Mouse (Mus musculus) lung, adult 2 months (tissue): ENCODE data around the gene Flii. TPM values are rescaled to one million over a fixed set of nuclear protein-coding genes. Genes with fewer than 3 reads are reported as not detected.
A peak's percentile ranks its signal among the peaks of the same experiment; 100 is the strongest.

Source experiments
- DNase-seq: peaks from one replicate; pipeline ENCODE4 v3.0.0; 2022
- H3K4me1 ChIP-seq: fragments of 200-500 bp; 2 replicates; pipeline ENCODE4 v1.6.1; 2011; ENCODE audit warnings: low read length; ENCODE audit not compliant: control insufficient read depth, insufficient read depth
- H3K4me3 ChIP-seq: fragments of 200-500 bp; replicated peaks from 2 replicates; pipeline ENCODE3; 2011; ENCODE audit warnings: low read depth, mild to moderate bottlenecking, control low read depth, low read length; ENCODE audit errors: extremely low read depth
- CTCF ChIP-seq: fragments of 200-500 bp; IDR thresholded peaks from 2 replicates; pipeline ENCODE4 v1.5.1; 2011; ENCODE audit warnings: mild to moderate bottlenecking, low read length, control low read depth; ENCODE audit not compliant: insufficient read depth
- POLR2A ChIP-seq: fragments of 200-500 bp; IDR thresholded peaks from 2 replicates; pipeline ENCODE4 v1.6.1; 2011; ENCODE audit warnings: low read depth, mild to moderate bottlenecking, control low read depth, low read length, borderline replicate concordance; ENCODE audit errors: extremely low read depth
- WGBS: fragments of 180-500 bp; shearing (Covaris S2); methylation state at CpG from one replicate; pipeline ENCODE4 v1.1.7; 2018; 5-methylcytosine and 5-hydroxymethylcytosine counted together
- polyA plus RNA-seq: library from polyadenylated mRNA; depleted of rRNA; stranded (reverse); fragments of >200 nt; gene quantifications from 2 replicates; pipeline ENCODE4 v1.2.3, GENCODE M21; 2012; rRNA removed

Gene Flii
- polyA plus RNA-seq, 1 experiment = 236 TPM

- DNase-seq = peak; percentile 3
- TF ChIP-seq CTCF = peak; percentile 41; the same call in 1 of the 2 replicates
- no peak for TF ChIP-seq POLR2A
- Histone ChIP-seq H3K4me3 (no peak overlapping the region), H3K4me1 (peaks cover 16% of the 10 kb centered on the region)
- 45% methylated on average over 2 of the region's 2 CpGs for WGBS
These were observed 29.5 kb downstream of the Flii start for GRCm38 (mm10) chr11:60697561-60697960.

- 66% methylated on average over 1 of the region's 1 CpGs for WGBS
These were observed 30.9 kb downstream of the Flii start for GRCm38 (mm10) chr11:60696165-60696564.

More at GRCm38 (mm10) chr11:60696165-60696564, 30.9 kb downstream of the Flii start:
- no peak for DNase-seq
- H3K4me3 ChIP-seq = no peak overlapping the region
- no peak for TF ChIP-seq CTCF
- no peak for TF ChIP-seq POLR2A
- peaks cover 12% of the 10 kb centered on the region for H3K4me1 ChIP-seq

Other genes starting within 250 kb of the Flii start
- gene Alkbh5, start 190.9 kb downstream of the Flii start, polyA plus RNA-seq = 28.0 and 28.3 TPM in 2 replicates
- 61.6 and 68.2 TPM in 2 replicates for gene Llgl1, start 27.5 kb downstream of the Flii start, polyA plus RNA-seq
- 22.3 and 25.4 TPM in 2 replicates for gene Mief2, start 1.1 kb upstream of the Flii start, polyA plus RNA-seq
- 6.1 and 6.9 TPM in 2 replicates for gene Top3a, start 50.1 kb upstream of the Flii start, polyA plus RNA-seq
- 9.4 and 11.5 TPM in 2 replicates for gene Smcr8, start 50.3 kb upstream of the Flii start, polyA plus RNA-seq
- 8.1 and 10.6 TPM in 2 replicates for gene Shmt1, start 84.5 kb upstream of the Flii start, polyA plus RNA-seq
- 10.8 and 14.3 TPM in 2 replicates for gene Dhrs7b, start 103.4 kb upstream of the Flii start, polyA plus RNA-seq
- gene Tmem11, start 152.0 kb upstream of the Flii start, polyA plus RNA-seq = 46.6 and 63.4 TPM in 2 replicates
- gene Natd1, start 187.5 kb upstream of the Flii start, polyA plus RNA-seq = 29.2 and 34.4 TPM in 2 replicates
- gene Map2k3, start 204.8 kb upstream of the Flii start, polyA plus RNA-seq = 29.4 and 48.0 TPM in 2 replicates